19 mouse cellular contexts compared by ENCODE assay signal in genomic region chr14:76067237-76067636, GRCm38 (mm10).
"Had no signal": no experiment of that assay in that cellular context is flagged by ENCODE, and none has a peak within 500 bp of the region (broad histone marks: within the 10 kb centered on the region; RNA-seq: fewer than 3 reads in every experiment).

No protein-coding gene starts in this region.

- H3K27me3 ChIP-seq: kidney, embryonic 15.5 days; limb, embryonic 12.5 days; limb, embryonic 15.5 days; midbrain, embryonic 12.5 days; midbrain, embryonic 15.5 days; neural tube, embryonic 12.5 days had no signal

- H3K9ac ChIP-seq: kidney, embryonic 15.5 days; limb, embryonic 12.5 days; limb, embryonic 15.5 days; liver, embryonic 14.5 days; liver, postnatal 0 days; lung, embryonic 14.5 days; midbrain, embryonic 12.5 days; midbrain, embryonic 15.5 days; neural tube, embryonic 12.5 days had no signal

- ATAC-seq: liver, postnatal 0 days; lung, postnatal 0 days; midbrain, embryonic 15.5 days had no signal

- H3K4me1 ChIP-seq: kidney, embryonic 15.5 days; midbrain, embryonic 12.5 days; midbrain, embryonic 15.5 days; neural tube, embryonic 12.5 days had no signal

- H3K9me3 ChIP-seq: kidney, embryonic 15.5 days; limb, embryonic 12.5 days; limb, embryonic 15.5 days; midbrain, embryonic 12.5 days; midbrain, embryonic 15.5 days; neural tube, embryonic 12.5 days had no signal

- DNase-seq: kidney, adult 11 months; kidney, adult 8-10 months; kidney, postnatal 25 days; left cerebral cortex, postnatal 4 days; liver, postnatal 0 days; lung, embryonic 14.5 days; thymus, adult 2 months; thymus, postnatal 14 days; thymus, postnatal 4 days had no signal

- H3K4me3 ChIP-seq: kidney, embryonic 15.5 days; limb, embryonic 12.5 days; limb, embryonic 15.5 days; midbrain, embryonic 12.5 days; midbrain, embryonic 15.5 days; neural tube, embryonic 12.5 days had no signal

- H3K4me2 ChIP-seq: kidney, embryonic 15.5 days; limb, embryonic 12.5 days; limb, embryonic 15.5 days; liver, embryonic 11.5 days; lung, embryonic 14.5 days; midbrain, embryonic 12.5 days; midbrain, embryonic 15.5 days; neural tube, embryonic 12.5 days had no signal

- H3K27ac ChIP-seq: kidney, embryonic 15.5 days; limb, embryonic 15.5 days; liver, embryonic 14.5 days; macrophage; midbrain, embryonic 15.5 days; neural tube, embryonic 12.5 days had no signal

- H3K36me3 ChIP-seq: kidney, embryonic 15.5 days; limb, embryonic 12.5 days; limb, embryonic 15.5 days; midbrain, embryonic 12.5 days; midbrain, embryonic 15.5 days; neural tube, embryonic 12.5 days had no signal
